Mouse (Mus musculus): ENCODE results near the gene Kif1c. TPM values are rescaled to one million over a fixed set of nuclear protein-coding genes. Genes with fewer than 3 reads are reported as not detected.
A peak's percentile ranks its signal among the peaks of the same experiment; 100 is the strongest.

The Kif1c gene
- total RNA-seq, 2 experiments from 2014 or later = 43.9 to 46.0 TPM

DNA sequence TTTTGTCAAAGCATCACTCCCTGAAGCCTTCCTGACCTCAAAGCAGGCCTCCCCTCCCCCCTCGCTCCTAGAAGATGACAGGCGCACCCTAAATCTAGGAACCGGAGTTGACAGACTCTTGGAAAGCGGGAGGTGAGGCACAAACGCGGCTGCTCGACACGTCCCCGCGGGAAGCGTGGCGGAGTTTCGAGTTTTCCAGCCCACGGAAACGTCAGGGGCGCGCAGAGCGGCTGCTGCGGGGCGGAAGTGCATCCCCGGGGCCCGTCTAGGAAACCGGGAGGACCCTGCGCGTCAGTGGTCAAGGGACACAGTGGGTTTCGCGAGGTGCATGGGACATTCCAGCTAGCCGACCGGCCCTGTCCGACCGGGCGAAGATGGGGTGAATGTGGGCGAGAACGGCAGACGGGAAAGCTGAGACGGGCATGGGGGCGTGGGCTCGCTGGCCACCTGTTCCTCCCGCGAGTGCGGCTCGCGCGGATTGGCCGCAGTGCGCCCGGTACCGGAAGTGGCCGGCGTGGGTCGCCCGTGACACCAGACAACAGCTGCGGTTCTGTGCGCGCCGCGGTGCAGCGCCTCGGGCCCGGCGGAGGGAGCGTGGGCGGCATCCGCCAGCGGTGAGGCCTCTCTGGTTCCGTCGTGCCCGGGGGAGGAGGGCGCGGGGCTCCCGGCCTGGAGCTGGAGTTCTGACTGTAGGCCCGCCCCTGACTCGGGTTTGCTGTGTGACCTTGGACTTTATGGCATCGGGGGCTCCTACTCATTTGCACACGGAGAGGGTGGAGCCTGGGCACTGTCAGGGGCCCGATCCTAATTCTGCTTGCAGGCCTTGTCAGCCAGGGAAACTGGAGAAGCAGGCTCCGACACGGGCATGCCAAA lies 63.8 kb downstream of the Kif1c start, which contains the start of gene Zfp3:
Zfp3 (plus strand) TSS at position 274 of the 873 bp plus-strand sequence.
- DNase-seq (ENCODE audit: low spot score in 2 of 2) = peak; percentile 81 to 90
- intact Hi-C loops (cut with DNase I) = no loop called here

DNA sequence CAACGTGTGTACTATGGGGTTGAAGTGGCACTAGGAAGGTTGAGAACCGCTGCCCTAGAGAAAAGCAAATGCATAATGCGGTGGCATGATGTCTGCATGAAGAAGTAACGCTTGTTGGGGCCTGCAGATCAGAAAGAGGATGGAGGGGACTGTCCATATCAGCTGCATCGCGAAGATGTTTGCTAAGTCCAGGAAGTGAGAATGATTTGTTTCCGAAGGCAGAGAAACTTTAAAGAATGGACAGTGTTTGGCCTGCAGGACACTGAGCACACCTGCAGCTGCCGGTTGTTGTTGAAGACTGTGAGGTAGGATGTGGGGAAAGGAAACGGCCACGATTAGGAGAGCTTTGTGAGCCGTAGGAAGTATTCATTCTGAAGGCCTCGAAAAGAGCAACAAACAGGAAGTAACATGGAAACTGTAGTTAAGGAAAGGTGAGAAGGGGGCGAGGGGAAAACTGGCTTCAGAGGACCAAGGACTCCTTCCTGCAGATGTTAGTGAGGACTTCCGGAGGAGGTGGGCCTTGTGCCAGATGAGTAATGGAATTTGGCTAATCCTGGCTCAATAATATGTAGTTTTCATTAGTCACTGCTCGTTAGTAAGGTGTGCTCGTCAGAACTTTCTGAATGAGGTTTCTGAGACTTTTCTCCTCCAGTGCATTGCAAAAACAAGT lies 65.6 kb downstream of the Kif1c start:
- intact Hi-C loops (cut with DNase I) = no loop called here
- DNase-seq (ENCODE audit: low spot score in 2 of 2) = no peak

DNA sequence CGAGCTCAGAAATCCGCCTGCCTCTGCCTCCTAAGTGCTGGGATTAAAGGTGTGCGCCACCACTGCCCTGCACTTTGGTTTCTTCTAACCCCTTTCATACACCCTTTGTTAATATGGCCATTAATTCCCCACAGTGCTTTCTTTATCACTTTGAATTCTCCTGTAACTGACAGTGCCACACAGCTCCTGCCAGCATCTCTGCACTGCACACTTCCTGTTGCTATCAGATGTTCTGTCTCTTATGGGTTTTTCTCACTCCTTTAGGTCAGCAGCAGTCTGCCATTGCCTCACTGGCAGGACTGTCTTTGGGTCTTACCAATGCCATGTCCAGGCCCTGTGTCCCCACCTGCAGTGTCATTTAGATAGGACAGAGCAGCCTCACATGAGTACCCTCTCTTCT lies 70.5 kb downstream of the Kif1c start:
- no peak for DNase-seq (ENCODE audit: low spot score in 2 of 2)
- intact Hi-C loops (cut with DNase I) = no loop called here

DNA sequence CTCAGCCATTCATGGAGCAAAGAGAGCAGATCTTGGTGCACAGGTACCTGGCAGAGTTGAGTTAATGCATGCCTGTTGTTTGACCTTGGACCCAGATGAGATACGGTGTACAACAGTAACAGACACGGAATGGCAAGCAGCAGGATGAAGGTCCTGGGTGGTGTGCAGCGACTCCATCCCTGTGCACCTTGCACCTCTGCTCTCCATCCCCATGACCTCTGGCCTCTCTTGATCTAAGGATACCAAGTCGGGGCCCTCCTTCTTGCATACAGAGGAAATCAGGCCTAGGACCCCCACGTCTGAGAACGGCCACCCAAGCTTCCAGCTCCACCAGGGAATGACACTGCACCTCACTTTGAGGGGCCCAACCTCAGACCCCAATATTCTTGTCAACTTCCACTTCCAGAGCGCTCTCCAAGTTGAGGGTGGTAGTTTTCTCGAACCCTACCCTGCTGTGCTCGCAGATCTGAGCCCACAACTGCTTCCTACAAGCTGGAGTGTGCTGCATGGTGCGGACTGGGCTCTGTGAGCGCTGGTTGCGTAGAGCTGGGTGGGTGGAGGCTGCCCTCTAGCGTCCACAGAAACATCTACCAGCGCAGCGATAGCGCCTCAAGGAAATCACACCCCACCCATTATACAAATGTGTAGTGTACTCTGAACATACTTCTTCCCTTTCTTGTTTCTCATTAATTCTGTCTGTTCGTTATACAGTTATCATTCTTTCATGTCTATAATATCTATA lies 76.7 kb downstream of the Kif1c start:
- intact Hi-C loops (cut with DNase I) = no loop called here
- DNase-seq (ENCODE audit: low spot score in 2 of 2) = peak; percentile 79 to 82

DNA sequence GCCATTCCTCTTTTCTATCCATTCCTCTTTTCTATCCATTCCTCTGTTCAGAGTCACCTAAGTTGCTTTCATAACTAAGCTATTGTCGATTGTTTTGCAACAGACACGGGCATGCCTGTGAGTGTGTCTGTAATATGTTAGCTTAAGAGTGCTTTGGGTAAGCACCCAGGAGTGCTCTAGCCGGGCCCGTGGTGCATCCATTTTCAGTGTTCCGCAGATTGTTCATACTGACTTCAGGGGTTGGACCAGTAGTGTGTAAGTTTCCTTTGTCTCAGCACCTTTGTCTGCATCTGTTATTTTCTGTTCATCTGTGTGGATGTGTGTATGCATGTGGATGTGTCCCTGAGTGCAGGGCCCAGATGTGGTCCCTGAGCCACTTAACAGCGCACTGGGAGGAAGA lies 77.3 kb downstream of the Kif1c start:
- no peak for DNase-seq (ENCODE audit: low spot score in 2 of 2)
- intact Hi-C loops (cut with DNase I) = loop anchor here (1.0 kb wide), 1 partner anchor 38 kb away; no protein-coding TSS in a partner anchor

DNA sequence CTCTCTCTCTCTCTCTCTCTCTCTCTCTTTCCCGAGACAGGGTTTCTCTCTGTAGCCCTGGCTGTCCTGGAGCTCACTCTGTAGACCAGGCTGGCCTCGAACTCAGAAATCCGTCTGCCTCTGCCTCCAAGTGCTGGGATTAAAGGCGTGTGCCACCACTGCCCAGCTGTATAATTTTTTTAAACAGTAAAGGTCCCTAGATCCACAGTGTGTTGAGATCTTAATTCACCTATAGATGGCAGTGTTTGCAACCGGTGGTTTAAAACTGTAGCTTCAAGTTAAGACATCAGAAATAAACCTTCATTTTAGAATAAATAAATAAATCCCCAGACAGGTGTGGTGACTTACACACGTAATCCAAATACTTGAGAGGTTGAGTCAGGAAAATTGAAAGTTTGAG lies 77.7 kb downstream of the Kif1c start:
- DNase-seq (ENCODE audit: low spot score in 2 of 2) = peak in 1 of 2 experiments; percentile 37
- intact Hi-C loops (cut with DNase I) = loop anchor here (1.0 kb wide), 1 partner anchor 37 kb away; no protein-coding TSS in a partner anchor

Small RNA genes within 50 kb of the gene (microRNA-seq; reads per million reads assigned to microRNA genes)
- gene Gm22760 (0 reads per million in 2 experiments), gene Mir6925 (0.67 to 1.6 reads per million in 2 experiments)

Other genes with a start within 250 kb of the Kif1c start
- 10 to 100 TPM; 14.4 to 15.9 TPM for gene Med11, start 248.6 kb upstream of the Kif1c start, total RNA-seq (2021)
- gene Zmynd15, start 241.1 kb upstream of the Kif1c start, total RNA-seq (2021) = under 1 TPM; 0.46 to 0.55 TPM
- gene Cxcl16, start 240.6 kb upstream of the Kif1c start, total RNA-seq (2021) = 1 to 10 TPM in 1 of 2 experiments, under 1 TPM in 1; 0.66 to 1.3 TPM
- gene Tm4sf5, start 195.3 kb upstream of the Kif1c start, total RNA-seq (2021) = under 1 TPM in 1 of 2 experiments, not detected in 1; 0.87 TPM
- gene Vmo1, start 185.9 kb upstream of the Kif1c start, total RNA-seq (2021) = not detected
- gene Gltpd2, start 181.4 kb upstream of the Kif1c start, total RNA-seq (2021) = not detected
- gene Psmb6, start 175.2 kb upstream of the Kif1c start, total RNA-seq (2021) = 100 to 1,000 TPM; 181 to 196 TPM
- gene Gm40193, start 167.6 kb upstream of the Kif1c start, total RNA-seq (2021) = not detected
- 10 to 100 TPM; 14.8 to 17.4 TPM for gene Pld2, start 160.5 kb upstream of the Kif1c start, total RNA-seq (2021)
- gene Mink1, start 137.7 kb upstream of the Kif1c start, total RNA-seq (2021) = 100 to 1,000 TPM; 346 to 351 TPM
- gene 4930544D05Rik, start 84.7 kb upstream of the Kif1c start, total RNA-seq (2021) = 1 to 10 TPM in 1 of 2 experiments, under 1 TPM in 1; 0.51 to 1.2 TPM
- not detected for gene Chrne, start 81.3 kb upstream of the Kif1c start, total RNA-seq (2021)
- not detected for gene Gp1ba, start 61.4 kb upstream of the Kif1c start, total RNA-seq (2021)
- gene Rnf167, start 53.3 kb upstream of the Kif1c start, total RNA-seq (2021) = 10 to 100 TPM; 67.3 to 69.1 TPM
- gene Slc25a11, start 53.1 kb upstream of the Kif1c start, total RNA-seq (2021) = 100 to 1,000 TPM; 120 to 125 TPM
- gene Pfn1, start 45.9 kb upstream of the Kif1c start, total RNA-seq (2021) = 100 to 1,000 TPM; 267 to 286 TPM
- gene Eno3, start 43.3 kb upstream of the Kif1c start, total RNA-seq (2021) = 1 to 10 TPM; 8.3 to 8.6 TPM
- 10 to 100 TPM; 53.5 to 53.8 TPM for gene Spag7, start 31.1 kb upstream of the Kif1c start, total RNA-seq (2021)
- gene Camta2, start 12.4 kb upstream of the Kif1c start, total RNA-seq (2021) = 100 to 1,000 TPM; 217 to 223 TPM
- 1 to 10 TPM; 1.4 to 1.6 TPM for gene Inca1, start 393 bp upstream of the Kif1c start, total RNA-seq (2021)
- 10 to 100 TPM; 14.6 to 14.8 TPM for gene Zfp3, start 63.7 kb downstream of the Kif1c start, total RNA-seq (2021)
- not detected for gene Scimp, start 112.0 kb downstream of the Kif1c start, total RNA-seq (2021)
- gene Rabep1, start 144.2 kb downstream of the Kif1c start, total RNA-seq (2021) = 100 to 1,000 TPM; 110 to 118 TPM

Measured in left cerebral cortex, postnatal 14 days (tissue).